Mouse (Mus musculus): ENCODE measurements around the gene Naxd. TPM values are rescaled to one million over a fixed set of nuclear protein-coding genes. Genes with fewer than 3 reads are reported as not detected.

The Naxd gene
- total and polyA plus RNA-seq, 3 experiments: 54.8 to 72.3 TPM; not detected in 1

DNA sequence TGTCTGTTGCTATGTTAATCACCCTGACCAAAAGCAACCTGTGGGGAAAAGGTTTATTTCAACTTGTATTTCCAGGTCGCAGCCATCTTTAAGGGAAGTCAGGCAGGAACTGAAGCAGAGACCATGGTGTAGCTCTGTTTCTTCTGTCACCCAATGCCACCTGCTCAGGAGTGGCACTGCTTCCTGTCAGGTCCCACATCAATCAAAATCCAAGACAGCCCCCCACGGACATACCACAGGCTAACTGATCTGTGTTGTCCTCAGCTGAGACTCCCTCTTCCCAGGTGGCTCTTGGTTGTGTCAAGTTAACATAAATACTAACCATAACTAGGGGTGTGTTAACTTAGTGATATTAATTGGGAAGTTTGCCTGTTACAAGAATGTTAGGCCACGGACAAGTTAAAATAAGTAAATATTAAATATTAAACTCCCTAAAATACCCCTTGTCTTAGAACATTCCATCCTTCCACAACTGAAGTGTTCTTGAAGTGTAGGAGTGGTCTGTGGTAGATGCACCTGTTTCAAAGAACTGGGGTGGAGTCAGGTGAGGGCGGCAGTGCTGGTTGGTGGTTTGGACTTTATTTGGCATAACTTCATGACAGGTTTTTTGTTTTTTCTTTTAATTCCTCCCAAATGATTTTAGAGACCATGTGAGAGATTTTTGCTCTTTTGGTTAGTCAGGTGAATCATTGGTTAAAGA is 1.6 kb downstream of the Naxd start:
- H3K9me3 ChIP-seq (replicated peaks; ENCODE audit: insufficient read depth, low read length): no peaks in the 10 kb centered on the region
- no peak overlapping the region for H3K27ac ChIP-seq (ENCODE audit: control insufficient read depth, low read depth, low read length)
- H3K4me3 ChIP-seq (ENCODE audit: control insufficient read depth in 1 of 2, insufficient read depth in 1 of 2, low read depth in 2 of 2, low read length in 2 of 2): peak overlapping the region in 1 of 2 experiments; percentile 74; a peak in 1 of 4 replicates
- TF ChIP-seq TAL1 (IDR thresholded peaks at IDR 0.05; ENCODE audit: low read length) (no peak), UBTF (IDR thresholded peaks at IDR 0.05; ENCODE audit: borderline replicate concordance, insufficient read depth, low read depth, low read length) (no peak)
- H3K9ac ChIP-seq (ENCODE audit: control insufficient read depth, low read depth, low read length, poor library complexity, severe bottlenecking): no peak overlapping the region
- no peak for DNase-seq (ENCODE audit: low read depth, low spot score)
- H3K79me2 ChIP-seq (ENCODE audit: control insufficient read depth, insufficient read depth, low read length, poor library complexity): peaks cover 29% of the 10 kb centered on the region
- peaks cover 0 to 17% of the 10 kb centered on the region in 2 experiments; a peak in 3 of 4 replicates for H3K36me3 ChIP-seq (ENCODE audit: control insufficient read depth in 1 of 2, insufficient read depth in 2 of 2, low read length in 2 of 2)
- peaks cover 0 to 20% of the 10 kb centered on the region in 2 experiments; a peak in 3 of 4 replicates for H3K4me1 ChIP-seq (ENCODE audit: control insufficient read depth in 1 of 2, insufficient read depth in 2 of 2, low read length in 2 of 2)
- no peaks in the 10 kb centered on the region for H3K27me3 ChIP-seq (ENCODE audit: control insufficient read depth in 1 of 2, insufficient read depth in 2 of 2, low read length in 2 of 2)

DNA sequence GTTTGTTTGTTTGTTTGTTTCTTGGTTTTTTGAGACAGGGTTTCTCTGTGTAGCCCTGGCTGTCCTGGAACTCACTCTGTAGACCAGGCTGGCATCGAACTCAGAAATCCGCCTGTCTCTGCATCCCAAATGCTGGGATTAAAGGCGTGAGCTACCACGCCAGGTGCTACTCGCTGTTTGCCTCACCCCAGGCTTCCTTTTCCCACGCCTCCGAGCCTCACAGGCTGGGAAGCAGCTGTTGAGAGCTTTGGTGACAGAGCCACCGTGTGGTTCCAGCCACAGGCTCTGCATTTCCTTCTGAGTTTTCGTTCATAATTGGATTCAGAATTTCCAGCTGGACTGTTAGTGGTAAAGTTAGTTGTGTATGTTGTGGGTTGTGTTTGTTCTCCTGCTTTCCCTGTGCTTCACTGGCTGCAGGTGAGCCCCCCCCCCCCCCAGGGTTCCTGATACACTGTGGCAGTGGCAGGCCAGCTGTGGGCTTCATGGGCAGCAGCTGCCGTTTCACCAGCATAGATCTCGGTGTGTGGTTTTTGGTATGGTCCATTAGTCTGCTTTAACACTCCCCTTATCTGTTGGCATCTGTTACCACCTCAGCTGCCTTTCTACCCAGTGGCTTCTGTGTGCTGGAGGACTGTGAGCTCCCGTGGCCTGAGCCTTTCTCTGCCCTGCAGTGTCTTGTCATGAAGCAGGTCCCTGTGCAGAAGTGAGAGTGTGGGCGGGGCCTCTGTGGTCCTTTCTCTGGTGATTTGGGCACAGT is 6.3 kb downstream of the Naxd start:
- Histone ChIP-seq H3K9ac (ENCODE audit: control insufficient read depth, low read depth, low read length, poor library complexity, severe bottlenecking) (no peak overlapping the region), H3K9me3 (replicated peaks; ENCODE audit: insufficient read depth, low read length) (no peaks in the 10 kb centered on the region), H3K4me1 (ENCODE audit: control insufficient read depth in 1 of 2, insufficient read depth in 2 of 2, low read length in 2 of 2) (peaks cover 0 to 5% of the 10 kb centered on the region in 2 experiments; a peak in 2 of 4 replicates), H3K4me3 (ENCODE audit: control insufficient read depth in 1 of 2, insufficient read depth in 1 of 2, low read depth in 2 of 2, low read length in 2 of 2) (no peak overlapping the region), H3K27me3 (ENCODE audit: control insufficient read depth in 1 of 2, insufficient read depth in 2 of 2, low read length in 2 of 2) (no peaks in the 10 kb centered on the region), H3K27ac (ENCODE audit: control insufficient read depth, low read depth, low read length) (no peak overlapping the region), H3K79me2 (ENCODE audit: control insufficient read depth, insufficient read depth, low read length, poor library complexity) (peaks cover 16% of the 10 kb centered on the region), H3K36me3 (ENCODE audit: control insufficient read depth in 1 of 2, insufficient read depth in 2 of 2, low read length in 2 of 2) (peaks cover 5 to 8% of the 10 kb centered on the region in 2 experiments)
- no peak for TF ChIP-seq ZKSCAN1 (IDR thresholded peaks at IDR 0.05; ENCODE audit: low read depth, low read length)
- TF ChIP-seq SIN3A (IDR thresholded peaks at IDR 0.05; ENCODE audit: low read length): no peak
- TF ChIP-seq POLR2AphosphoS2 (IDR thresholded peaks at IDR 0.05; ENCODE audit: low read length): no peak
- TF ChIP-seq TBP (IDR thresholded peaks at IDR 0.05; ENCODE audit: low read depth, low read length): no peak
- TF ChIP-seq TCF12 (IDR thresholded peaks at IDR 0.05; ENCODE audit: low read depth, low read length): no peak
- no peak for TF ChIP-seq MEF2A (IDR thresholded peaks at IDR 0.05; ENCODE audit: extremely low read depth, insufficient replicate concordance, low read depth, low read length, poor library complexity, severe bottlenecking)
- no peak for TF ChIP-seq JUND (IDR thresholded peaks at IDR 0.05; ENCODE audit: low read depth, low read length)
- TF ChIP-seq MAX (IDR thresholded peaks at IDR 0.05; ENCODE audit: low read length): no peak
- no peak for DNase-seq (ENCODE audit: low read depth, low spot score)

DNA sequence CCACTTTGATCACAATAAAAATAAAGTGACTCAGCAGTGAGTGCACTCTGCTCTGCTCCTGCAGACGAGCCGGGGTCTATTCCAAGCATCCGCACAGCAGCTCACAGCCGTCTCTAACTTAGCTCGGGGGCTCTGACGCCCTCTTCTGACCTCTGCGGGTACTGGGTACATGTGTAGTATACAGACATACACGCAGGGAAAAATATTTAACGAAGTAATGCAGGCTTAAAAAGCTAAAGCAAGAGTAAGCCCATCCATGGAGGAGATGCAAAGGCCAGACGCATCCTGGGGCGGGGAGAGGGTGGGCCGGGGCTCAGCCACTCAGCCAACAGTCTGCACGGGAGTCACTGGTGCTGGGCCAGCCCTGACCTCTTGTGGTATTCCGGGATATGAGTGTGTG is 8.8 kb downstream of the Naxd start:
- no peak for TF ChIP-seq GABPA (IDR thresholded peaks at IDR 0.05; ENCODE audit: low read depth, low read length)
- TF ChIP-seq JUND (IDR thresholded peaks at IDR 0.05; ENCODE audit: low read depth, low read length): no peak
- no peak for TF ChIP-seq NELFE (IDR thresholded peaks at IDR 0.05; ENCODE audit: low read depth, low read length)
- no peak for TF ChIP-seq CHD1 (IDR thresholded peaks at IDR 0.05; ENCODE audit: low read depth, low read length)
- no peak for TF ChIP-seq POLR2AphosphoS2 (IDR thresholded peaks at IDR 0.05; ENCODE audit: low read length)
- TF ChIP-seq TAL1 (IDR thresholded peaks at IDR 0.05; ENCODE audit: low read length): no peak
- TF ChIP-seq MAFK (IDR thresholded peaks at IDR 0.05; ENCODE audit: borderline replicate concordance, low read depth, low read length): no peak
- TF ChIP-seq ZNF384 (IDR thresholded peaks at IDR 0.05; ENCODE audit: low read depth, low read length): no peak
- no peak for TF ChIP-seq MYC (IDR thresholded peaks at IDR 0.05; ENCODE audit: low read depth, low read length)
- Histone ChIP-seq H3K4me3 (ENCODE audit: control insufficient read depth in 1 of 2, insufficient read depth in 1 of 2, low read depth in 2 of 2, low read length in 2 of 2) (no peak overlapping the region), H3K27ac (ENCODE audit: control insufficient read depth, low read depth, low read length) (no peak overlapping the region), H3K9ac (ENCODE audit: control insufficient read depth, low read depth, low read length, poor library complexity, severe bottlenecking) (no peak overlapping the region), H3K36me3 (ENCODE audit: control insufficient read depth in 1 of 2, insufficient read depth in 2 of 2, low read length in 2 of 2) (peaks cover 0 to 12% of the 10 kb centered on the region in 2 experiments; a peak in 2 of 4 replicates), H3K79me2 (ENCODE audit: control insufficient read depth, insufficient read depth, low read length, poor library complexity) (no peaks in the 10 kb centered on the region), H3K4me1 (ENCODE audit: control insufficient read depth in 1 of 2, insufficient read depth in 2 of 2, low read length in 2 of 2) (no peaks in the 10 kb centered on the region), H3K9me3 (replicated peaks; ENCODE audit: insufficient read depth, low read length) (no peaks in the 10 kb centered on the region), H3K27me3 (ENCODE audit: control insufficient read depth in 1 of 2, insufficient read depth in 2 of 2, low read length in 2 of 2) (no peaks in the 10 kb centered on the region)
- no peak for DNase-seq (ENCODE audit: low read depth, low spot score)

Data from MEL (cell line).